Mouse (Mus musculus): ENCODE data around the gene Tubb4a. TPM values are rescaled to one million over a fixed set of nuclear protein-coding genes. Genes with fewer than 3 reads are reported as not detected.

Gene Tubb4a
- polyA plus RNA-seq, 1 experiment from 2014 or later: 14.6 TPM

GRCm38 (mm10) chr17:57062011-57062521 is 25.5 kb downstream of the Tubb4a start:
- Histone ChIP-seq H3K4me2 (replicated peaks; ENCODE audit: low read depth) (peak overlapping the region; percentile 98), H3K27ac (ENCODE audit: low read depth, low read length) (peak overlapping the region; percentile 98)
- 1% methylated on average over 38 of the region's 39 CpGs for WGBS

GRCm38 (mm10) chr17:57061069-57061468 is 26.5 kb downstream of the Tubb4a start:
- Histone ChIP-seq H3K27me3 (replicated peaks; ENCODE audit: control insufficient read depth, insufficient read depth, low read length) (peaks cover 8% of the 10 kb centered on the region; the same call in 1 of the 2 replicates), H3K4me2 (replicated peaks; ENCODE audit: low read depth) (peak overlapping the region; percentile 98), H3K9ac (ENCODE audit: low read depth, low read length) (0 out of 2 replicates have a peak overlapping the region, but pooled peaks have one; percentile 7), H3K9me3 (ENCODE audit: control insufficient read depth) (no peaks in the 10 kb centered on the region), H3K27ac (ENCODE audit: low read depth, low read length) (peak overlapping the region; percentile 47), H3K36me3 (ENCODE audit: control insufficient read depth, insufficient read depth) (peaks cover 9% of the 10 kb centered on the region; the same call in 1 of the 2 replicates), H3K4me3 (ENCODE audit: low read depth, low read length) (no peak overlapping the region), H3K4me1 (replicated peaks; ENCODE audit: control insufficient read depth, insufficient read depth, low read length) (peaks cover 12% of the 10 kb centered on the region; the same call in 1 of the 2 replicates)
- WGBS: 34% methylated on average over 10 of the region's 10 CpGs
- no peak for TF ChIP-seq CTCF (IDR thresholded peaks at IDR 0.05; ENCODE audit: low read depth)
- no peak for ATAC-seq

More at GRCm38 (mm10) chr17:57062011-57062521, 25.5 kb downstream of the Tubb4a start:
- Histone ChIP-seq H3K27me3 (replicated peaks; ENCODE audit: control insufficient read depth, insufficient read depth, low read length) (peaks cover 8% of the 10 kb centered on the region; the same call in 1 of the 2 replicates), H3K4me3 (ENCODE audit: low read depth, low read length) (peak overlapping the region; percentile 63), H3K9ac (ENCODE audit: low read depth, low read length) (peak overlapping the region; percentile 73), H3K36me3 (ENCODE audit: control insufficient read depth, insufficient read depth) (peaks cover 19% of the 10 kb centered on the region; the same call in 1 of the 2 replicates), H3K4me1 (replicated peaks; ENCODE audit: control insufficient read depth, insufficient read depth, low read length) (peaks cover 12% of the 10 kb centered on the region; the same call in 1 of the 2 replicates), H3K9me3 (ENCODE audit: control insufficient read depth) (no peaks in the 10 kb centered on the region)
- peak; percentile 80 for ATAC-seq
- 0 out of 2 replicates have a peak, but pooled peaks have one; percentile 12 for TF ChIP-seq CTCF (IDR thresholded peaks at IDR 0.05; ENCODE audit: low read depth)

DNA sequence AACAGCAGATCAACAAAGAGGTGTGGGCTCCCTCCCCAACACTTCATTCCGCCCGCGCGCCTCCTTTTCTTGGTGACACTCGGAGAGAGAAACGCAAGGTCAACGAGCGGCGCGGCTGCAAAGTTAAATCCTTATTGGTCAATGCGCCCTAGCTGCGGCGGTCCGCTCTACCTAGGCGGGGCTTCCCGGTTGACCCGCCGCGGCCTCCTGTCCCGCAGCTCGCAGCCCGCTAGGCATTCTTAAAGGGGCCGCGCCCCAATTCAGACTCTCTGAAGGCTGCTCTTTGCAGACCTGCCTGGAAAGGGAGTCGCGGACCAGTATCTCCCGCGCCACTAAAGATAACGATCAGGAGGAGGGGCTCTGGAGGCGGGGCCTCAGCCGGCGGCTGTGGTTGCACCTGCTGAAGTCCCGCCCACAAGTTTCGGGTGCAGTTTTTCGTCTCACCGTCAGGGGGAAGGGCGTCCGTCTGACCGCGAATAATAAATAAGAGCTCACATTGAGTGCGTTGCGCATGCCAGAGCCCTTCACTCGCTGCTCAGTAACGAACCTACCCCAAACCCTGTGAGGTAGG is 27.3 kb downstream of the Tubb4a start:
- peak; percentile 78 for ATAC-seq
- H3K4me2 ChIP-seq (replicated peaks; ENCODE audit: low read depth): peak overlapping the region; percentile 98
- H3K36me3 ChIP-seq (ENCODE audit: control insufficient read depth, insufficient read depth): peaks cover 7% of the 10 kb centered on the region; the same call in 1 of the 2 replicates
- H3K9me3 ChIP-seq (ENCODE audit: control insufficient read depth): no peaks in the 10 kb centered on the region
- H3K9ac ChIP-seq (ENCODE audit: low read depth, low read length): peak overlapping the region; percentile 69; the same call in 1 of the 2 replicates
- peak; percentile 81 for TF ChIP-seq CTCF (IDR thresholded peaks at IDR 0.05; ENCODE audit: low read depth)
- H3K4me1 ChIP-seq (replicated peaks; ENCODE audit: control insufficient read depth, insufficient read depth, low read length): peaks cover 12% of the 10 kb centered on the region; the same call in 1 of the 2 replicates
- H3K27me3 ChIP-seq (replicated peaks; ENCODE audit: control insufficient read depth, insufficient read depth, low read length): peaks cover 8% of the 10 kb centered on the region; the same call in 1 of the 2 replicates
- H3K4me3 ChIP-seq (ENCODE audit: low read depth, low read length): peak overlapping the region; percentile 68
- H3K27ac ChIP-seq (ENCODE audit: low read depth, low read length): peak overlapping the region; percentile 76
- WGBS: under 1% methylated on average over 44 of the region's 44 CpGs

DNA sequence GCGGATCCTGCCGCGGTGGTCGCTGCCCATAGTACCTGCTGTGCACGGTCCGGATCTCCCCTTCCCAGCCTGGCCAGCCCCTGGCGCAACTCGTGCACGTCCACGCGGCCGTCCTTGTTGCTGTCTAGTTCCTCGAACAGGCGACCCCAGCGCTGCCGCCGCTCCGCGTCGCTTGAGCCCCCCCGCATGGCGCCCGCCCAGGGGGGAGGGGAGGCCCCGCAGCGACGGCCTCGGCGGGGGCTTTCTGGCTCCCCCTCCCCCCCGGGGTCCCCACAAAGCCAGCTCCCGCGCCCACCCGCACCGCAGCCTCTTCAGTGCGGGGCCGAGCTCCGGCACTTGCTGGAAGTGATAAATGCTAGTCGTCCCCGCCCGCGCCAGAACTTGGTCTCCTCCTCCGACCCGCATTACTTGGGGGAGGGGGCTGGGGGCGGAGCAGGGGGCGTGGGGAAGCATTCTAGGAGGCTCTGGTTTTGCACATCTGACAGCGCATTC is 28.1 kb downstream of the Tubb4a start, which contains the start of gene Slc25a23:
Gene Slc25a23, minus strand, starts transcription at position 378 of the 492 bp plus-strand sequence.
- Histone ChIP-seq H3K27me3 (replicated peaks; ENCODE audit: control insufficient read depth, insufficient read depth, low read length) (peaks cover 8% of the 10 kb centered on the region; the same call in 1 of the 2 replicates), H3K27ac (ENCODE audit: low read depth, low read length) (peak within 1 kb of the TSS; percentile 76), H3K36me3 (ENCODE audit: control insufficient read depth, insufficient read depth) (no peaks in the 10 kb centered on the region; the same call in 1 of the 2 replicates), H3K9me3 (ENCODE audit: control insufficient read depth) (no peaks in the 10 kb centered on the region), H3K4me3 (ENCODE audit: low read depth, low read length) (peak within 1 kb of the TSS; percentile 68), H3K9ac (ENCODE audit: low read depth, low read length) (peak within 1 kb of the TSS; percentile 69), H3K4me2 (replicated peaks; ENCODE audit: low read depth) (peak within 1 kb of the TSS; percentile 98), H3K4me1 (replicated peaks; ENCODE audit: control insufficient read depth, insufficient read depth, low read length) (peaks cover 11% of the 10 kb centered on the region; the same call in 1 of the 2 replicates)
- TF ChIP-seq CTCF (IDR thresholded peaks at IDR 0.05; ENCODE audit: low read depth): no peak
- WGBS: under 1% methylated on average over 36 of the region's 45 CpGs
- no peak for ATAC-seq

- Histone ChIP-seq H3K9ac (ENCODE audit: low read depth, low read length) (peak within 1 kb of the TSS; percentile 69), H3K9me3 (ENCODE audit: control insufficient read depth) (no peaks in the 10 kb centered on the region), H3K27ac (ENCODE audit: low read depth, low read length) (0 out of 2 replicates have a peak within 1 kb of the TSS, but pooled peaks have one; percentile 76), H3K4me3 (ENCODE audit: low read depth, low read length) (peak within 1 kb of the TSS; percentile 68), H3K36me3 (ENCODE audit: control insufficient read depth, insufficient read depth) (no peaks in the 10 kb centered on the region; the same call in 1 of the 2 replicates), H3K4me2 (replicated peaks; ENCODE audit: low read depth) (peak within 1 kb of the TSS; percentile 98), H3K4me1 (replicated peaks; ENCODE audit: control insufficient read depth, insufficient read depth, low read length) (peaks cover 6% of the 10 kb centered on the region; the same call in 1 of the 2 replicates), H3K27me3 (replicated peaks; ENCODE audit: control insufficient read depth, insufficient read depth, low read length) (peaks cover 8% of the 10 kb centered on the region; the same call in 1 of the 2 replicates)
- no peak for TF ChIP-seq CTCF (IDR thresholded peaks at IDR 0.05; ENCODE audit: low read depth)
- under 1% methylated on average over 20 of the region's 22 CpGs for WGBS
- no peak for ATAC-seq
Observed at GRCm38 (mm10) chr17:57058891-57059485, 28.6 kb downstream of the Tubb4a start, which contains the start of gene Crb3. Gene Crb3, plus strand, starts transcription at chr17:57059105.

Measured in intestine, postnatal 0 days (tissue).